Mouse (Mus musculus): ENCODE data around the gene Ctnna2.

GRCm38 (mm10) chr6:76981651-76982050, 997.8 kb downstream of the Ctnna2 start:
- TF ChIP-seq MAFK (IDR thresholded peaks at IDR 0.05; ENCODE audit: insufficient read depth, low read depth, low read length) (no peak), HCFC1 (IDR thresholded peaks at IDR 0.05; ENCODE audit: borderline replicate concordance, insufficient read depth, low read length) (no peak)

All from ES-E14 (cell line).